Mouse (Mus musculus) bone marrow, adult 2 months (tissue): ENCODE measurements around the gene Cbl. TPM values are rescaled to one million over a fixed set of nuclear protein-coding genes. Genes with fewer than 3 reads are reported as not detected.

Experiments
- H3K27ac ChIP-seq: fragments of 200-500 bp; 2 replicates; pipeline ENCODE4 v1.5.1; 2012; ENCODE audit warnings: low read depth, mild to moderate bottlenecking, control low read depth, inconsistent platforms, low read length; ENCODE audit not compliant: control insufficient read depth, poor library complexity, insufficient read depth
- H3K4me1 ChIP-seq: fragments of 200-500 bp; 2 replicates; pipeline ENCODE4 v1.6.1; 2011; ENCODE audit warnings: low read length; ENCODE audit not compliant: control insufficient read depth, insufficient read depth
- H3K4me3 ChIP-seq: fragments of 200-500 bp; replicated peaks from 2 replicates; pipeline ENCODE3; 2011; ENCODE audit warnings: mild to moderate bottlenecking, low read depth, low read length, control low read depth; ENCODE audit not compliant: control insufficient read depth
- CTCF ChIP-seq: fragments of 200-500 bp; IDR thresholded peaks from 2 replicates; pipeline ENCODE4 v1.5.1; 2011; ENCODE audit warnings: low read length, control low read depth; ENCODE audit not compliant: control insufficient read depth, insufficient read depth
- POLR2A ChIP-seq: fragments of 200-500 bp; IDR thresholded peaks from 2 replicates; pipeline ENCODE4 v1.6.1; 2011; ENCODE audit warnings: low read depth, mild to moderate bottlenecking, control low read depth, low read length, borderline replicate concordance; ENCODE audit not compliant: control insufficient read depth
- WGBS: fragments of 180-500 bp; shearing (Covaris S2); methylation state at CpG from one replicate; pipeline ENCODE4 v1.1.7; 2018; 5-methylcytosine and 5-hydroxymethylcytosine counted together
- polyA plus RNA-seq: library from polyadenylated mRNA; stranded (reverse); fragments of >200 nt; gene quantifications from 2 replicates; pipeline ENCODE4 v1.2.4, GENCODE M21; 2011; ENCODE audit warnings: low replicate concordance; ENCODE audit not compliant: missing spikeins, insufficient read depth, insufficient read length

Cbl gene
- polyA plus RNA-seq, 1 experiment: 50.5 TPM

- Histone ChIP-seq H3K4me3 (no peak overlapping the region), H3K27ac (no peak overlapping the region), H3K4me1 (peaks cover 1% of the 10 kb centered on the region)
- TF ChIP-seq POLR2A (no peak), CTCF (no peak)
- WGBS: 48% methylated on average over 4 of the region's 4 CpGs
These were observed 16.6 kb upstream of the Cbl start for GRCm38 (mm10) chr9:44250445-44250844.

DNA sequence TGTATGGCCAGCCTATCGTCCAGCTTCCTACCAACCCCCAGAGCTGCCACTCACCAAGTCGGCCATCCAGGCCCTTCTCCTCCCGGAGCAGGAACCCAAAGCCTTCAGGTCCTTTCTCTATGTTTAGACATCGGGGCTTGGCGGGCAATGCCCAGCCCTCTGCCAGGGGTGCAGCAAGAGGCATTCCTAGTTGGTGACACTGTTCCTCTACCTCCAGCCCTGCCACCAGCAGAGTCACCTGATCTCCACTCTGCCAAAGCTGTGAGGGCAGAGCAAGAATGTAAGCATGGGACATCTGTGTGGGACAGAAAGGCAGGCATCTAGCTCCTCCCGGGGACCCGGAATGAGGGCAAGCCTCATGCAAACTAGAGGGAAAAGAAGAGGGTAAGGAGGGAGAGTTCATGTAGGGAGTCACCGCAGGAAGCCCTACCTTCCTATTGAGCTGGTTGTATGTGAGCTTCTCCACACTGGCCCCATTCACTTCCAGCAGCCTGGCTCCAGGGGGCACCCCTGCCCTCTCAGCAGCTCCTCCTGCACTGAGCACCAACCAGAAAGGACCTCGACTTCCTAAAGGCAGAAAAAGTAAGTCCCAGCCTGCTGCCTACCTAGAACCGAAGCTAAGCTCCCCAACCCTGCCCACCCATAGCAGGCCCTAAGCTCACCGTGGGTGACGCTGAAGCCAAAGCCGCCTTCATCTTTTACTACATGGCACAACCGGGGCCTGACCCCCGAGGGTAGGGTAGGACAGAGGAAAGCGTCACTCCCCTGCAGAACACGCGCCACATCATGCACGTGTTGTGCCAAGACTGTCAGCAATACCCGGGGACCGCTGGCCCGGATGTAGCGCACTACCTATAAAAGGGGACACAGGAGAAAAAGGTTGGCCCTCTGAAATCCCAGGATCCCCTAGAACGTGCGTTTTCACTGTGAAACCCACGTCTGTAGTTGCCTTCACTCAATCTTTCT, 15.6 kb upstream of the Cbl start:
- no peak overlapping the region for H3K27ac ChIP-seq
- WGBS: 39% methylated on average over 26 of the region's 26 CpGs
- H3K4me1 ChIP-seq: no peaks in the 10 kb centered on the region; the same call in 1 of the 2 replicates
- no peak for TF ChIP-seq POLR2A
- TF ChIP-seq CTCF: peak; percentile 88
- no peak overlapping the region for H3K4me3 ChIP-seq

DNA sequence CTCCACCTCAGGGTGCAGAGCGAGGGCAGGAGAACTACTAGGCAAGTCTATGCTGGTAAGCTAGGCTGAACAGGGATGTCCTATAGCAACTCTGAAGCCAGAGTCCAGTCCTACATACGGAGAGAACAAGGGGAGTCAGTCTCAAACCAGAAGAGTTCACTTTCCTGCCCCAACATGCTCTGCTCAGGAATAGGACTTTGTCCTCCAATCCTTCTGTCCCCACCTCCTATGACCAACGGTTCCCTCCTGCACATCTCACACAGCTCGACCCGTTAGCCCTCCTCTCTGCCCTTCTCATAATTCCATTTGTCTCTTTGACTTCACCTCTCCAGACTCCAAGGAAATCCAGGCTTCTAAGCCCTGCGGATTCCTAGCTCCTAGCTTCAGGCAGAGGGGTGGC, 14.1 kb upstream of the Cbl start:
- TF ChIP-seq CTCF (no peak), POLR2A (no peak)
- 59% methylated on average over 6 of the region's 6 CpGs for WGBS
- H3K4me3 ChIP-seq: no peak overlapping the region
- H3K27ac ChIP-seq: no peak overlapping the region
- no peaks in the 10 kb centered on the region; the same call in 1 of the 2 replicates for H3K4me1 ChIP-seq

DNA sequence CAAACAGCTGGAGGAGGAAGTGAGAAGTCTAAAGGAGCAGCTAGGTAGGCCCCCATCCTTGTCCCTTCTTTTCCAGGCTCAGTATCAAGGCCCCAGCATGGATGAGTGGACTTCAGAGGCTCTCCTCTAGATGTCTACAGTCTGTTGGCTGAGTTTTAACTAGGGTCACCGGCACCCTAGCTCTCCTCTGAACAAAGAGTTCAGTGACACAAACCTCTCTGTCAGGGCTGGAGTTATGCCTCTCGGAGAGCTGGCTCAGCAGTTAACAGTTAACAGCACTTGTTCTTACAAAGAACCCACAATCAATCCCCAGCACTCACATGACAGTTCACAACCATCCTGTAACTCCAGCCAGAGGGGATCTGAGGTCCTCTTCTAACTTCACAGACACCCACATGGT, 9.8 kb upstream of the Cbl start:
- TF ChIP-seq CTCF: no peak
- TF ChIP-seq POLR2A: no peak
- no peaks in the 10 kb centered on the region; the same call in 1 of the 2 replicates for H3K4me1 ChIP-seq
- no peak overlapping the region for H3K4me3 ChIP-seq
- WGBS: 83% methylated on average over 2 of the region's 2 CpGs
- no peak overlapping the region for H3K27ac ChIP-seq

DNA sequence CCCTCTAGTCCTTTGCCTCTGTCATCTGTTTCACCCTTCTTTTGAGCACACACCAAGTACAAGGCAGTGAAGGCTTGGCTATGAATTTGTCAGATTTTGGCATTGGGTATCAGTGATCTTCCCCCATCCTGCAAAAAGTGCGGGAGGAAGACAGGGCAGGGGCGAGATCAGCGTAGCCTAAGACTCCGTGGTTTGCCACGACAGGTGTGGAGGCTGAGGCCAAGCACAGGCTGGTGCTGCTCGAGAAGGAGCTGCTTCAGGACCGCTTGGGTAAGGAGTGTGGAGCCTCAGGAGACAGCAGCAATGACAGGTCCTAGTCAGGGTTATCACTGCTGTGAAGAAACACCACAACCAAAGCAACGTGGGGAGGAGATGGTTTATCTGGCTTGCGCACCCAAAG, 7.6 kb upstream of the Cbl start:
- Histone ChIP-seq H3K4me1 (no peaks in the 10 kb centered on the region; the same call in 1 of the 2 replicates), H3K27ac (no peak overlapping the region), H3K4me3 (no peak overlapping the region)
- TF ChIP-seq CTCF (no peak), POLR2A (no peak)
- 44% methylated on average over 9 of the region's 9 CpGs for WGBS

DNA sequence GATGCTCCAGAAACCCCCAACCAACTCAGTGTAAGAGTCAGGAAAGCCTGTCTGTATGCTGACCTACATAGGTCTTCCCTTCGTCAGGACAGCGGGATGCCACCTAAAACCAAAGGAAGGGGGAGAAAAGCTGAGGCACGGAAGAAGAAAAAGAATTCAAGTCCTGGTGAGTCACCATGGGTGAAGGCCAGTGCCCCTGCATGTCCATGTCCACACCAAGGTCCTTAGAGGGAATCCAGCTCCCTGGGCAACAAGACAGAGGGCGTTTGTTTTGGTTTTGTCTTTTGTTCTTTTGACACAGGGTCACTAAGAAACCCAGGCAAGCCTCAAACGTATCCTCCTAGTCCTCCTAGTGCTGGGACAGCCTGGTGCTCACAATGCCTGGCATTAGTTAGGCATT, 7.1 kb upstream of the Cbl start:
- no peak overlapping the region for H3K4me3 ChIP-seq
- H3K4me1 ChIP-seq: no peaks in the 10 kb centered on the region; the same call in 1 of the 2 replicates
- WGBS: 84% methylated on average over 5 of the region's 5 CpGs
- TF ChIP-seq CTCF: no peak
- no peak for TF ChIP-seq POLR2A
- H3K27ac ChIP-seq: no peak overlapping the region

DNA sequence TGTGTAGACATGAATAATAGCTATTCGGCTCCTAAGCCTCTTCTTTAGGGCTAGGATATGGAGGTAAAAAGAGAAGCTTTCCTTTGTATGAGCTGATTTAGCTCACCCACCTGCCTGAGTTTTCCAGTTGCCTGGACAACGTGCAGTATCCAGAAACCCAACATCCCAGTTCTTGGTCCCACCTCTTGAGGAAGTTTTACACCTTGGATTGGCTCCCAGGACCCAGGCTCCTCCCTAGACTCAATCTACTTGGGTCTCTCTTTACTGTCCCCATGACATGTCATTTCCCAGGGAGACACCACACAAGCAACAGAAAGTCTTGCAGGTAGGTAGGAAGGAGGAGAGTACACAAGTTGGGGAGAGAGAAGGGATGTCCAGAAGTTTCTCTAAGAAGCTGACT, 6.5 kb upstream of the Cbl start, which contains the start of gene Ccdc153:
Gene Ccdc153, plus strand, starts transcription at position 278 of the 400 bp plus-strand sequence.
- Histone ChIP-seq H3K4me3 (no peak within 1 kb of the TSS), H3K4me1 (no peaks in the 10 kb centered on the region; the same call in 1 of the 2 replicates), H3K27ac (no peak within 1 kb of the TSS)
- no peak for TF ChIP-seq POLR2A
- 57% methylated on average over 2 of the region's 2 CpGs for WGBS

DNA sequence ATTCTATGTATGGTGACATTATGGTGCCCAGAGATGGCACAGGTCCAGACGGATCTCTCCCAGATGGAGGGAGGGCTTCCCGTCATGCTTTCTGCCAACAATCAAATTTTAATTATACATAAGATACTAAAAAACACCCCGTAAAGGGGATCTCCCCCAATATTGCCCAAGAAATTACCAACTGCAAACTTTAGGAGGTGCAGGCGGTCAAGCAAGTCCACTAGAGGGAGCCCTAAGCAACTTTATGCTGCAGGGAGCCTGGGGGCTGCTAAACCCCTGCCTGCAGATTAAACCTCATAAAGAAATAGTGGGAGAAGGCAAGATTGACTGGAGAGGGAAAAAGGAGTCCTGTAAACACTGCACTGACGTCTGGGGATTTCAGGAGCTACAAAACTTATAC, 5.6 kb upstream of the Cbl start:
- peak; percentile 64 for TF ChIP-seq CTCF
- no peak for TF ChIP-seq POLR2A
- Histone ChIP-seq H3K27ac (no peak overlapping the region), H3K4me3 (no peak overlapping the region), H3K4me1 (no peaks in the 10 kb centered on the region; the same call in 1 of the 2 replicates)
- 11% methylated on average over 5 of the region's 5 CpGs for WGBS
